Mouse (Mus musculus): ENCODE measurements around the gene Gfpt2.

GRCm38 (mm10) chr11:49793131-49793530, 847 bp upstream of the Gfpt2 start:
- TF ChIP-seq POLR2A (IDR thresholded peaks at IDR 0.05; ENCODE audit: borderline replicate concordance, extremely low read depth, insufficient read depth, insufficient read length, poor library complexity, severe bottlenecking) (no peak), CTCF (IDR thresholded peaks at IDR 0.05; ENCODE audit: borderline replicate concordance, extremely low read depth, insufficient read depth, insufficient read length) (no peak)
